Mouse (Mus musculus) forebrain, embryonic 11.5 days (tissue): ENCODE results near the gene Tgfb1. TPM values are rescaled to one million over a fixed set of nuclear protein-coding genes. Genes with fewer than 3 reads are reported as not detected.
A peak's percentile ranks its signal among the peaks of the same experiment; 100 is the strongest.

Experiments used
- ATAC-seq: fragments of 200-750 bp; cut with Nextera tagmentation; replicated peaks from 2 replicates; pipeline ENCODE4 v1.8.0; 2017; ENCODE audit warnings: moderate TSS enrichment; ENCODE audit not compliant: low FRiP score
- DNase-seq: peaks from one replicate; pipeline ENCODE4 v3.0.0-alpha.2; 2017; ENCODE audit warnings: low spot score
- H3K27ac ChIP-seq: fragments of 300-500 bp; sonication (generic); 2 replicates; pipeline ENCODE4 v1.5.1; 2014; ENCODE audit warnings: low read depth, low read length
- H3K27me3 ChIP-seq: fragments of 300-500 bp; sonication (generic); 2 replicates; pipeline ENCODE4 v1.6.1; 2014; ENCODE audit warnings: mild to moderate bottlenecking, low read length, mixed read lengths; ENCODE audit not compliant: control insufficient read depth, insufficient read depth
- H3K36me3 ChIP-seq: fragments of 300-500 bp; sonication (generic); 2 replicates; pipeline ENCODE4 v1.6.1; 2014; ENCODE audit warnings: mild to moderate bottlenecking, low read length, moderate library complexity, mixed read lengths; ENCODE audit not compliant: control insufficient read depth, insufficient read depth
- H3K4me1 ChIP-seq: fragments of 300-500 bp; sonication (generic); replicated peaks from 2 replicates; pipeline ENCODE4 v1.6.1; 2014; ENCODE audit warnings: low read length, mixed read lengths; ENCODE audit not compliant: control insufficient read depth, insufficient read depth
- H3K4me2 ChIP-seq: fragments of 300-500 bp; sonication (generic); 2 replicates; pipeline ENCODE4 v1.6.1; 2014; ENCODE audit warnings: low read depth, mild to moderate bottlenecking, low read length, moderate library complexity, mixed read lengths; ENCODE audit not compliant: severe bottlenecking
- H3K4me3 ChIP-seq: fragments of 300-500 bp; sonication (generic); 2 replicates; pipeline ENCODE4 v1.5.1; 2014; ENCODE audit warnings: low read depth, low read length
- H3K9ac ChIP-seq: fragments of 300-500 bp; sonication (generic); 2 replicates; pipeline ENCODE4 v1.6.1; 2014; ENCODE audit warnings: low read length
- H3K9me3 ChIP-seq: fragments of 300-500 bp; sonication (generic); 2 replicates; pipeline ENCODE4 v1.6.1; 2016; ENCODE audit warnings: low read length, mixed read lengths; ENCODE audit not compliant: control insufficient read depth
- WGBS: fragments of 180-500 bp; shearing (Covaris S2); extraction: QIAGEN DNeasy Blood & Tissue Kit; methylation state at CpG from one replicate; pipeline ENCODE4 v1.1.7; 2014; 5-methylcytosine and 5-hydroxymethylcytosine counted together
- polyA plus RNA-seq: library from polyadenylated mRNA; unstranded; fragments of >200 nt; fragmentation: Nextera tagmentation; extraction: Ambion mirVana; gene quantifications from 2 replicates; pipeline ENCODE4 v1.2.1, GENCODE M21; 2014

Tgfb1 gene
- polyA plus RNA-seq, 1 experiment from 2014 or later = 1.6 TPM

DNA sequence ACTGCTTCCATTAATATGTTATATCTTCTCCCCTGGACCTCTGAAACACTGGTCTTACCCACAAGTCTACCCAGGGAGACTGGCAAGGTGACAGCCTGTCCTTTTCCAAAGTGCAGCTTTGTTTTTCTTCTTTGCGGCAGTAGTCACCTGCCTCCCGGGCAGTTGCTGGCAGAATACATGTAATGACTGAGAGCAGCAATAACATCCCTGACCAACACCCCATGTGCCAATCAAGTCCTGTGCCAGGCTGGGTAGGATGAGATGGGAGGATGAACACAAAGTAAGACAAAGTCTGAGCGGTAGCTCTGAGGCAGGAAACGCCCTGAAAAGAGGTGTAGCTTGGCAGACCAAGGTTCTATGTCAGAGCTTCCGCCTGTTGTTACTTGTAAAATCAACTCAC, 41.0 kb downstream of the Tgfb1 start:
- DNase-seq (no peak), ATAC-seq (no peak)
- H3K9me3 ChIP-seq = no peaks in the 10 kb centered on the region
- peaks cover 54% of the 10 kb centered on the region for H3K36me3 ChIP-seq
- H3K4me3 ChIP-seq = no peak overlapping the region
- no peak overlapping the region for H3K27ac ChIP-seq
- WGBS = 92% methylated on average over 5 of the region's 5 CpGs
- no peaks in the 10 kb centered on the region for H3K27me3 ChIP-seq
- H3K4me1 ChIP-seq = no peaks in the 10 kb centered on the region
- no peak overlapping the region for H3K9ac ChIP-seq
- H3K4me2 ChIP-seq = no peak overlapping the region

- Histone ChIP-seq H3K9ac (no peak overlapping the region), H3K4me3 (no peak overlapping the region), H3K27me3 (no peaks in the 10 kb centered on the region), H3K36me3 (peaks cover 48% of the 10 kb centered on the region), H3K4me1 (no peaks in the 10 kb centered on the region), H3K27ac (no peak overlapping the region), H3K4me2 (no peak overlapping the region), H3K9me3 (no peaks in the 10 kb centered on the region)
- DNase-seq = no peak
- ATAC-seq = no peak
- 77% methylated on average over 2 of the region's 2 CpGs for WGBS
Observed at GRCm38 (mm10) chr7:25729396-25729795, 42.6 kb downstream of the Tgfb1 start.

GRCm38 (mm10) chr7:25729862-25730261, 43.1 kb downstream of the Tgfb1 start:
- H3K9me3 ChIP-seq = no peaks in the 10 kb centered on the region
- no peaks in the 10 kb centered on the region for H3K4me1 ChIP-seq
- no peak overlapping the region for H3K4me2 ChIP-seq
- H3K9ac ChIP-seq = no peak overlapping the region
- H3K27ac ChIP-seq = no peak overlapping the region
- WGBS = 94% methylated on average over 2 of the region's 2 CpGs
- H3K4me3 ChIP-seq = no peak overlapping the region
- ATAC-seq (no peak), DNase-seq (no peak)
- H3K36me3 ChIP-seq = peaks cover 45% of the 10 kb centered on the region
- H3K27me3 ChIP-seq = no peaks in the 10 kb centered on the region

- Histone ChIP-seq H3K9ac (no peak overlapping the region), H3K27me3 (no peaks in the 10 kb centered on the region), H3K4me1 (no peaks in the 10 kb centered on the region), H3K4me3 (no peak overlapping the region), H3K9me3 (no peaks in the 10 kb centered on the region), H3K4me2 (no peak overlapping the region), H3K36me3 (peaks cover 40% of the 10 kb centered on the region), H3K27ac (no peak overlapping the region)
- ATAC-seq = no peak
- 92% methylated on average over 8 of the region's 8 CpGs for WGBS
- no peak for DNase-seq
Observed at GRCm38 (mm10) chr7:25731294-25732055, 44.7 kb downstream of the Tgfb1 start.

DNA sequence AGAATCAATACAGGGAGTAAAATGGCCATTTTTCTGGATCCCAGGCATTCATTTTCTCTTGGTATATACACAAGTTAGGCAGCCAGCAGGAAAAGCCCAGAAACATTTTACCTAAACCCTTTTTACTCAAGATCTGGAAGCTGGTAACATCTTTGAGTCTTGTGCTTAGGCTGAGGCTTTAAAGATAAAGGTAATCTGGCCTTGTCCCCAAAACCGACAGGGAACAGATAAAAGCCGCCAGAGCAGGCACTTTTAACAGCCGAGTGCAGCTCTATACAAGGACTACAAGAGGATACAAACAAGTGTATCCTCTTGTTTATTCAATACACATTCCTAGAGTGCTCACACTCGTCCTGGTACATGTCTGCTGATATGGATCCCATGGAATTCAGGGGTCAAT, 48.2 kb downstream of the Tgfb1 start:
- no peak overlapping the region for H3K4me2 ChIP-seq
- ATAC-seq (no peak), DNase-seq (no peak)
- H3K9ac ChIP-seq = no peak overlapping the region
- no peaks in the 10 kb centered on the region for H3K4me1 ChIP-seq
- WGBS = 78% methylated on average over 4 of the region's 4 CpGs
- no peaks in the 10 kb centered on the region for H3K27me3 ChIP-seq
- H3K4me3 ChIP-seq = no peak overlapping the region
- H3K9me3 ChIP-seq = no peaks in the 10 kb centered on the region
- H3K36me3 ChIP-seq = peaks cover 43% of the 10 kb centered on the region
- H3K27ac ChIP-seq = no peak overlapping the region

- H3K9ac ChIP-seq = no peak overlapping the region
- no peak overlapping the region for H3K4me2 ChIP-seq
- no peak overlapping the region for H3K27ac ChIP-seq
- ATAC-seq = no peak
- H3K4me1 ChIP-seq = no peaks in the 10 kb centered on the region
- H3K36me3 ChIP-seq = peaks cover 34% of the 10 kb centered on the region
- H3K27me3 ChIP-seq = no peaks in the 10 kb centered on the region
- H3K9me3 ChIP-seq = no peaks in the 10 kb centered on the region
- no peak overlapping the region for H3K4me3 ChIP-seq
- 88% methylated on average over 2 of the region's 2 CpGs for WGBS
- DNase-seq = no peak
Observed at GRCm38 (mm10) chr7:25736920-25737319, 50.1 kb downstream of the Tgfb1 start.

GRCm38 (mm10) chr7:25738277-25738676, 51.5 kb downstream of the Tgfb1 start:
- H3K36me3 ChIP-seq = peaks cover 28% of the 10 kb centered on the region
- H3K4me2 ChIP-seq = no peak overlapping the region
- H3K9me3 ChIP-seq = no peaks in the 10 kb centered on the region
- H3K27me3 ChIP-seq = no peaks in the 10 kb centered on the region
- no peak for ATAC-seq
- no peak overlapping the region for H3K27ac ChIP-seq
- WGBS = 94% methylated on average over 3 of the region's 3 CpGs
- H3K4me3 ChIP-seq = no peak overlapping the region
- no peaks in the 10 kb centered on the region for H3K4me1 ChIP-seq
- H3K9ac ChIP-seq = no peak overlapping the region
- no peak for DNase-seq

- ATAC-seq = no peak
- DNase-seq = no peak
- Histone ChIP-seq H3K27ac (no peak overlapping the region), H3K9me3 (no peaks in the 10 kb centered on the region), H3K4me3 (no peak overlapping the region), H3K4me1 (no peaks in the 10 kb centered on the region), H3K4me2 (no peak overlapping the region), H3K9ac (no peak overlapping the region), H3K36me3 (peaks cover 53% of the 10 kb centered on the region), H3K27me3 (no peaks in the 10 kb centered on the region)
- WGBS = 85% methylated on average over 3 of the region's 3 CpGs
Observed at GRCm38 (mm10) chr7:25746844-25747243, 60.0 kb downstream of the Tgfb1 start.

DNA sequence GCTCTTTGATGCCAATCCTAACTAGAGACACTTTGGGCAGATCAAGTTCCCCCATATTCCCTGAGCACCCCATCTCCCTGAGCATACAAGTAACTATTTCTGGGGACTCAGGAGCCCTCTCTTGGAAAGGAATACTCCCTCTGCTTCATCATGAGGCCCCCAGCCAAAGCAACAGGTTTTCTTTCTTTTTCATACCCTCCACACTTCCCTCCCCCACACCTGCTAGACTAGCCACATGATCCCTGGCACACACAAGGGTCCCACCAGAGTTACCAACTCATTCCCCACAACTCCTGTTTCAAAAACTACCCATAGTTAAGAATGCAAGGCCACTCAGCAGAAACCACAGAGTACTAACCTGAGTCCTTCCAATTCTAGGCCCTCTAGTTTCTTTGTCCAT, 66.3 kb downstream of the Tgfb1 start:
- Histone ChIP-seq H3K36me3 (peaks cover 17% of the 10 kb centered on the region), H3K9ac (peak overlapping the region; percentile 99), H3K4me3 (peak overlapping the region; percentile 98), H3K4me2 (peak overlapping the region; percentile 63), H3K27me3 (no peaks in the 10 kb centered on the region), H3K9me3 (no peaks in the 10 kb centered on the region), H3K27ac (no peak overlapping the region), H3K4me1 (peaks cover 7% of the 10 kb centered on the region)
- ATAC-seq = no peak
- DNase-seq = no peak
